Mouse (Mus musculus): ENCODE measurements at regions not wholly inside any gene's neighbourhood (a gene's known extent, or its start where the extent isn't known, plus 50 kb on each side); places are given as distances from the start of the nearest gene placed in this dataset.

GRCm38 (mm10) chr7:75923951-75924467 lies 75.9 kb downstream of the Klhl25 start:
- DNase-seq (ENCODE audit: extremely low spot score in 1 of 2, low spot score in 1 of 2) = no peak

DNA sequence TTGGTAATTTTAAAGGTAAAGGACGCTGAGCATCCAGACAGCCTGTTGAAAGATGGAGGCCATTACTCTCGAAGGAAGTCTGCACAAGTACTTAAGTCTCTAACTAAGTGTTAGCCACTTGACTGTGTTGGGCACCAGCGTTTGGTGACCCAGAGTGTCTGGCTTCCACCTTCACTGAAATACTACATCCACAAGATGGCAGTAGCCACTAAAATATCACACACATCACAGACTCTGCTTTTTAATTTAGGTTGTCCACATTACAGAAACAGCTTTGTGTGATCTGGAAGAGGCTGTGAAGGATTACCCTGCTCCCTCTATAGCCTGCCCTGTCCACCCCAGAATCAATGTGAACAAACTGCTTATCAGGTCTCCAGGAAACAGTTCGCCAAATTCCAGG lies 79.4 kb downstream of the Klhl25 start:
- peak in 1 of 2 experiments; percentile 83 for DNase-seq (ENCODE audit: extremely low spot score in 1 of 2, low spot score in 1 of 2)

DNA sequence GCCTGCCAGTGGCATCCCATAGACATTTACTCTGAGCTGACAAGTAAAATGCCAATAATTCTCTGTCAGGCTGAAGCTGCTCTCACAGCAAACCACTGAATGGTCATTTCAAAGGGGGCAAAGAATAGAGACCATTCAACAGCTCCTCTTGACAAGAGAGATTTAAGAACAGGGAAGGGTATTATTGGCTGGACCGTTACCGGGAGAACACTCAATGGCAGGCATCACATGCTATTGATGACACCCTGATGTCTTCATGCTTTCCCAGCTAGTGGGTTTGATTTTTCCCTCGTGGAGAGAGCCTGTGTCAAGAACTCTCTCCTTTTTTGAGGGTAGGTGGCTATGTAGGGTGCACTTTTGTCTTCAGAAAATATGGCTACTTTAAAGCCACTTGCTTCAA lies 95.7 kb downstream of the Klhl25 start:
- no peak for DNase-seq (ENCODE audit: extremely low spot score in 1 of 2, low spot score in 1 of 2)

DNA sequence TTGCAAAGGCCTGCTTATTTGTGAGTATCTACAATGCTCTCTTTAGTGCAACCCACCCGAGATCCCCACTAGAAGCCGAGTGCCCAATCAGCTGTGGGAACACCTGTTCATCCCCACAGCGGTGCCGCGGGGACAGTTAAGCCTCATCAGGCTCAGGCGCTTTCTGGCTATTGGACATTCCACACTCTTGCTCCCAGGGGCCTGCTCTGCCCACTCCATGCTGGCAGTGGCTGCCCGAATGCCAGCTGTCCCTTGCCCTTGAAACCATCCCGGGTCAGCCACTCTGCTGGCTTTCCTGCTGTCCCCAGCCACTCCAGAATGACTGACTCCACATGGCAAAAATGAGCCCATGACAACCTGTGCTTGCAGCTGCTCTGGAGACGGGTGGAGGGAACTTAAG lies 107.6 kb downstream of the Klhl25 start:
- no peak for DNase-seq (ENCODE audit: extremely low spot score in 1 of 2, low spot score in 1 of 2)

- no peak for DNase-seq (ENCODE audit: extremely low spot score in 1 of 2, low spot score in 1 of 2)
Observed at GRCm38 (mm10) chr7:75957366-75957765, 109.3 kb downstream of the Klhl25 start.

GRCm38 (mm10) chr7:75959903-75960620 lies 112.0 kb downstream of the Klhl25 start:
- DNase-seq (ENCODE audit: extremely low spot score in 1 of 2, low spot score in 1 of 2) = no peak

GRCm38 (mm10) chr7:75968177-75968576 lies 120.1 kb downstream of the Klhl25 start:
- no peak for DNase-seq (ENCODE audit: extremely low spot score in 1 of 2, low spot score in 1 of 2)

- no peak for DNase-seq (ENCODE audit: extremely low spot score in 1 of 2, low spot score in 1 of 2)
Observed at GRCm38 (mm10) chr7:75970914-75971313, 122.8 kb downstream of the Klhl25 start.

DNA sequence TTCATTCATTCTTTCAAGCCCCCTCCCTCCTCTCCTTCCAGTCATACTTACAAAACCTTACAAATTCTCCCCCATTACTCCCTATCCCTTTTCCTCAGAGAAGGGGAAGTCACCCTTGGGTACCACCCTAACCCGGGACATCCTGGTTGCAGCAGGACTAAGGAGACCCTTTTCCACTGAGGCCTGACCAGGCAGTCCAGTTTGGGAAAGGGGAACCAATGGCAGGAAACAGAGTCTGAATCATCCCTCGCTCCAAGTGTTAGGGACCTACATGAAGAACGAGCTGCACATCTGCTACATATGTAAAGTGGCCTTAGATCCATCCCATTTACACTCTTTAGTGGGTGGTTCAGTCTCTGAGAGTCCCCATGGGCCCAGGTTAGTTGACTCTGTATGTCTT lies 123.6 kb downstream of the Klhl25 start:
- DNase-seq (ENCODE audit: extremely low spot score in 1 of 2, low spot score in 1 of 2) = no peak

DNA sequence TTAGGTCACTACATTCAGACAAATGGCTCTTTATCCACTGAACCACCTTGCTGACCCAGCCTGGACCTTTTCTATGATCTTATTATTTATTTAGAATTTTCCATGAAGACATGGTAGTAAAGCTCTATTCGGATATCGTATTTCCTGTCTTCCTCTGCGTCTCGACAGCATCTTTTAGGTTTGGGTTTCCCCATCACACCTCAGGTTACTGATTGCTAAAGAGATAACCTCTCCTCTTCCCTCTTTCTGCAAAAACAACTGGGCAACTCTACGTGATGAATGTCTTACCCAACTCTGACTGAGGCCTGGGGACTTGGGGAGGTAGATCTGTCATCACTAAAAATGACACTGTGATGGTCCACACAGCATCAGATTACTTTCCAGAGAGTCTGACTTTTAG lies 133.4 kb downstream of the Klhl25 start:
- no peak for DNase-seq (ENCODE audit: extremely low spot score in 1 of 2, low spot score in 1 of 2)

GRCm38 (mm10) chr7:75983029-75983808 lies 135.1 kb downstream of the Klhl25 start:
- DNase-seq (ENCODE audit: extremely low spot score in 1 of 2, low spot score in 1 of 2) = no peak

DNA sequence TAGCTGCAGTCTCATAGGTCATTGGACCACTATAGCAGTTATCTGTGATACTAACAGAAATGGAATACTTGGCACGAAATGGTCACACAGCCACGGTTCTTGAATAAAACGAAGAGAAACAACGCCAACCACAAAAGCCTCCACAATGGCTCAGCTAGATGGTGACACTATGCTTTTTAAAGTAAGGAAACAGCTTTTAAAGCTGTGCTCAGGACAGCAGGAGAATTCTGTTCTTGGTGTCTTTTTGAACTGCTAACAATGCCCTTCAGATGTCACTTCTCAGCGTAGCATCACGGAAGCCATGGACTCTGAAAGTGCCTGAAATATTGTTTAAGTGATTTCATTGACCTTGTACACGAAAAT lies 135.7 kb downstream of the Klhl25 start:
- DNase-seq (ENCODE audit: extremely low spot score in 1 of 2, low spot score in 1 of 2) = no peak

- DNase-seq (ENCODE audit: extremely low spot score in 1 of 2, low spot score in 1 of 2) = peak in 1 of 2 experiments; percentile 35
Observed at GRCm38 (mm10) chr7:75998853-75999252, 150.7 kb downstream of the Klhl25 start.

DNA sequence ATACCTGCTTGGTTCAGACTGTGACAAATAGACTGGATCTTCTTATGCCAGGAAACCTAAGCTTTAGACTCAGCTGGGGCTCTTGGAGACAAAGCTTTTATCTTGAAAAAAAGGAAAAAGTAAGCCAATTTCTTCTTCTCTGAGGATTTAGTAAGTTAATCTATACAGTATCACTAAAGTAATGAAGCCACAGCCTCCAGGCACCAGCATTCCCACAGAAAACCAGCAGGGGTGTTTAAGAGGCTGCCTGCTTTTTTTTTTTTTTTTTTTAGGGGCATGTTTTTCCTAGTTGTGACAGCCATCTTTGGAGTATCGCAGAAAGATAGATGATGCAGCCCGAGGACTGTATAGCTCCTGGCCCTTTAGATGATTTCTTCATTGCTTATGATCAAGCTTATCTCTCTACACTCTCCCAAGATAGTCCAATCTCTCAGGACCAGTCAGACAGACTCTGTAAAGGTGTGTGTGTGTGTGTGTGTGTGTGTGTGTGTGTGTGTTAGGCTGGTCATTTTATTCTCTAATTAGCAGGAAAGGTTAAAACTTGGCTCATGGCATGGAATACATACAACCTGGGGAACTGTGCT lies 151.3 kb downstream of the Klhl25 start:
- DNase-seq (ENCODE audit: extremely low spot score in 1 of 2, low spot score in 1 of 2) = no peak

DNA sequence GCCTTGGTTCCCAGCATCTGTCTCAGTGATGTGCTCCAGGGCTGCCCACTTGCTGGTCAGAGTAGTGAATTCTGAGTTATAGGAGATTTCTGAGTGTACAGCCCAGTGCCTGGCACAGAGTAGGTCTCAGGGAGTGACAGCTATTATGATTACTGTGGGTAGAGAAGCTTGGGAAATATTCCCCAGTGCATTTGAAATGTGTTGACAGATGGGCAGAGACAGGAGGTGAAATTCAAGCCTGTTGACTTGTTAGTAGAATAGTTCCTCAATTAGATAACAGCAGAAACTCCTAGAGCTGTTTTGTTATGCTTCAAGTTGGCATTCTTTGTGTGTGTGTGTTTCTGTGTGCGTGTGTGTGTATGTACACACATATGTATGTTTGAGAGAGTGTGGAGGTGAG lies 152.9 kb downstream of the Klhl25 start:
- no peak for DNase-seq (ENCODE audit: extremely low spot score in 1 of 2, low spot score in 1 of 2)

DNA sequence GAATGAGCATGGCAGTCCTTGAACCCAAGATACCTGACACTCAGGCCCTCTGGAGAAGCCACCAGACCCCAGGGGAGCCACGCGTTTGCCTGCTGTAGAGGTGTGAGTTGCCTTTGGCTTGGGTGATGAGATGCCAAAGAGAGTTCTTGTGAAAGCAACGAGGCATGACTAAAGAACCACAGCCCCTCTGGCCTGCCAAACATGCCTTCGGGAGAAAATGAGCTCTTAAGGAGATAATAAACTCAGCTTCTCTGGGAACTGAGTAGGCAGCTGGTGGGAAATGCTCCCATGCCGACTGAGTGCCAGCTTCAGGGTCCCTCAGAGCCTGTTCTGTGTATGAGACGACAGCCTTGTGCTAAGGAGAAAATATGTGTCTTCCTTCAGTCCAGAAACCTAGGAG lies 160.1 kb downstream of the Klhl25 start:
- DNase-seq (ENCODE audit: extremely low spot score in 1 of 2, low spot score in 1 of 2) = no peak

GRCm38 (mm10) chr7:76047743-76048142 lies 181.9 kb upstream of the Agbl1 start:
- DNase-seq (ENCODE audit: extremely low spot score in 1 of 2, low spot score in 1 of 2) = peak; percentile 41 to 68

DNA sequence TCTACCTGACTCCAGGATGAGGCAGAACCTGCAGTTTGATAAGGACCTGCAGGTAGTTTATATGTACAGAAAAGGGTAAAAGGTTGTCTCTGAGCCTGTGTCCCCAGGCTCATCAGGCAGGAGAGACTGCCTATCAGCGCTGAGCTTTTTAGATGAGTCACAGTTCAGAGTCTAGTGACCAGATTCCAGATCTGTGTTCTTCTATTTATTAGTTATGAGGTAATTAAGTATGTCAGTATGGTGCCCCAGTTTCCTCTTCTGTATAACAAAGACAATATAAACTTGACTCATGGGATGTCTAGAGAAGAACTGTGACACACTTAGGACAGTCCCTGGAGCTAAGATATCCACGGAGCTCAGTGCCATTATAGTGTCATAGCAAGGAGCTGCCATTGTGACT lies 180.3 kb upstream of the Agbl1 start:
- no peak for DNase-seq (ENCODE audit: extremely low spot score in 1 of 2, low spot score in 1 of 2)

DNA sequence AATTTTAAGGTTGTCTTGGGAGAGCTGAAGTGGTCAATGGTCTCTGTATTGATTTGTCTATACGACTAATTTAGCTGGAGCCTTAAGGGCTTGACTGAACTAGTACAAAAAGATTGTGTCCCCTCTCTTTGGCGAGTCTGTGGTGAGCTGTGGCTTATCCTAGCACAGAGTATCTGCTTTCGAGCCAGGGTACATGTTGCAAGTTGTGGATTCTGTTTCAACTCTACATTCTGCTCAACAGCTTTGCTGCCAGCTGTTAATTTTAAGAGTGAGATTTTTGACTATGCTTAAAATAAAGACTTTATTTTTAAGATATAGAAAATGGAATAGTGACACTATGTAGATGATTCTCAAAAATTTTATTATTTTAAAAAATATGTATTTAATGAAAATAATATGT lies 175.8 kb upstream of the Agbl1 start:
- DNase-seq (ENCODE audit: extremely low spot score in 1 of 2, low spot score in 1 of 2) = peak; percentile 7 to 41

DNA sequence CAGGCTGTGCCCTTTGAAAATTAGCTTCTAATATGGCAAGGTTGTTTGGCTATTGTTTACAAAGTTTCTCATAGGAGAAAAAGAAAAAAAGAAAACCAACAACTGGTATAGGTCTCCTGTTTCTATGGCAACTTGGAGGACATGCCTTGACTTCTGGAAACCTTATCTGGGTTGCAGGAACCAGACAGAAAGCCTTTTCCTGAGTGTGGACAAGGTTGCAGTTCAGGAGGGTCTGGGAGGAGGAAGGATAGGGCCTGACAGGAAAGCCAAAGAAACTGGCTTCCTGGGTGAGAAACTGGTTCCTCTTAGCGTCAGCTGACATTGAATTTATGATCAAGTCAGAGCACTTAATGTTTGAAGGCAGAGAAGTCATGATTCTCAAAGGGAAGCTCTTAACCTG lies 130.5 kb upstream of the Agbl1 start:
- DNase-seq (ENCODE audit: extremely low spot score in 1 of 2, low spot score in 1 of 2) = no peak

DNA sequence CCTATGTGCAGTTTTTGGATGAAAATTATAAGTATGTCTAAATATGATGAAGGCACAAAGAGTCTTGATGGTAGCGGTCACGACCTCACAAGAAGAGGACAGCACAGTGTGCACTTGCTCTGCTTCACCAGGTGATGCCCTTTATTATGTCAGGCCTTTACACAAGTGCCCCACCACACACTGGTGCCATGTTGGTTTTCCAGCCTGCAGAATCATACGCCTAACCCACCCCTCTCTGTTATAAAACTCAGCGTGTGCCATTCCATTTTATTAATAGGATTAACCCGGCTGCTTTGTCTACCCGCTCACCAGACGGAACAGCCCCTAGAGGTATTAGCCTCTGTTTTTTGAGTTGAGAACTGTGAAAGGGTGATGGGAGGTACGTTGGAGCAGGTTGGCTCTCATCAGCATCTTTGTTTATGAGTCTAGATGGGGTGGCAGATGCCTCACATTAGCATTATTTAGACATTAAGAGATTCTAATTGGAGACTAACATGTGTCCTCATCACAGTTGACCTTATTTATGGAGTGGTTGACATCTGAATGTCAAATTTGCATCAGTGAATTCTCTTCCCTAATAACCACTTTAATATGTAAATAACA lies 108.3 kb upstream of the Agbl1 start:
- no peak for DNase-seq (ENCODE audit: extremely low spot score in 1 of 2, low spot score in 1 of 2)
